Mouse (Mus musculus): ENCODE measurements at regions not wholly inside any gene's neighbourhood (a gene's known extent, or its start where the extent isn't known, plus 50 kb on each side); places are given as distances from the start of the nearest gene placed in this dataset.

GRCm38 (mm10) chr15:61098519-61098918 lies 175.7 kb upstream of the A1bg start:
- Histone ChIP-seq H3K4me2 (ENCODE audit: low read length) (no peak overlapping the region), H3K9ac (ENCODE audit: low read length) (no peak overlapping the region), H3K4me1 (ENCODE audit: control insufficient read depth, insufficient read depth, low read length) (peaks cover 3% of the 10 kb centered on the region; the same call in 1 of the 2 replicates), H3K36me3 (ENCODE audit: control insufficient read depth, insufficient read depth, low read length) (no peaks in the 10 kb centered on the region), H3K9me3 (replicated peaks; ENCODE audit: control insufficient read depth, low read length) (no peaks in the 10 kb centered on the region), H3K4me3 (ENCODE audit: low read depth, low read length) (no peak overlapping the region), H3K27ac (ENCODE audit: low read depth, low read length) (no peak overlapping the region), H3K27me3 (replicated peaks; ENCODE audit: control insufficient read depth, insufficient read depth, low read length) (no peaks in the 10 kb centered on the region)
- DNase-seq (ENCODE audit: low spot score) (no peak), ATAC-seq (no peak)

- ATAC-seq: peak; percentile 70
- no peaks in the 10 kb centered on the region for H3K36me3 ChIP-seq (ENCODE audit: control insufficient read depth, insufficient read depth, low read length)
- no peaks in the 10 kb centered on the region for H3K4me1 ChIP-seq (ENCODE audit: control insufficient read depth, insufficient read depth, low read length)
- no peak overlapping the region for H3K27ac ChIP-seq (ENCODE audit: low read depth, low read length)
- DNase-seq (ENCODE audit: low spot score): peak; percentile 88
- H3K9ac ChIP-seq (ENCODE audit: low read length): no peak overlapping the region
- H3K9me3 ChIP-seq (replicated peaks; ENCODE audit: control insufficient read depth, low read length): no peaks in the 10 kb centered on the region
- no peak overlapping the region for H3K4me3 ChIP-seq (ENCODE audit: low read depth, low read length)
- no peak overlapping the region for H3K4me2 ChIP-seq (ENCODE audit: low read length)
- H3K27me3 ChIP-seq (replicated peaks; ENCODE audit: control insufficient read depth, insufficient read depth, low read length): no peaks in the 10 kb centered on the region
- WGBS: 58% methylated on average over 3 of the region's 3 CpGs
Observed at GRCm38 (mm10) chr15:61096021-61096781, 173.4 kb upstream of the A1bg start.

GRCm38 (mm10) chr15:61055017-61055609 lies 132.3 kb upstream of the A1bg start:
- no peaks in the 10 kb centered on the region for H3K9me3 ChIP-seq (replicated peaks; ENCODE audit: control insufficient read depth, low read length)
- no peaks in the 10 kb centered on the region for H3K4me1 ChIP-seq (ENCODE audit: control insufficient read depth, insufficient read depth, low read length)
- no peaks in the 10 kb centered on the region for H3K36me3 ChIP-seq (ENCODE audit: control insufficient read depth, insufficient read depth, low read length)
- ATAC-seq (peak; percentile 66), DNase-seq (ENCODE audit: low spot score) (peak; percentile 60)
- H3K4me2 ChIP-seq (ENCODE audit: low read length): no peak overlapping the region
- H3K27me3 ChIP-seq (replicated peaks; ENCODE audit: control insufficient read depth, insufficient read depth, low read length): no peaks in the 10 kb centered on the region
- WGBS: 24% methylated on average over 7 of the region's 7 CpGs
- H3K27ac ChIP-seq (ENCODE audit: low read depth, low read length): no peak overlapping the region
- no peak overlapping the region for H3K4me3 ChIP-seq (ENCODE audit: low read depth, low read length)
- no peak overlapping the region for H3K9ac ChIP-seq (ENCODE audit: low read length)

- H3K4me3 ChIP-seq (ENCODE audit: low read depth, low read length): no peak overlapping the region
Observed at GRCm38 (mm10) chr15:61051363-61051762, 128.6 kb upstream of the A1bg start.

GRCm38 (mm10) chr15:61009509-61009908 lies 86.7 kb upstream of the A1bg start:
- no peak overlapping the region for H3K4me3 ChIP-seq (ENCODE audit: low read depth, low read length)
- no peaks in the 10 kb centered on the region for H3K36me3 ChIP-seq (ENCODE audit: control insufficient read depth, insufficient read depth, low read length)
- H3K4me1 ChIP-seq (ENCODE audit: control insufficient read depth, insufficient read depth, low read length): no peaks in the 10 kb centered on the region
- DNase-seq (ENCODE audit: low spot score) (no peak), ATAC-seq (no peak)
- H3K4me2 ChIP-seq (ENCODE audit: low read length): no peak overlapping the region
- no peaks in the 10 kb centered on the region for H3K9me3 ChIP-seq (replicated peaks; ENCODE audit: control insufficient read depth, low read length)
- H3K27me3 ChIP-seq (replicated peaks; ENCODE audit: control insufficient read depth, insufficient read depth, low read length): no peaks in the 10 kb centered on the region
- 53% methylated on average over 3 of the region's 3 CpGs for WGBS
- no peak overlapping the region for H3K9ac ChIP-seq (ENCODE audit: low read length)
- H3K27ac ChIP-seq (ENCODE audit: low read depth, low read length): no peak overlapping the region

More at GRCm38 (mm10) chr15:61051363-61051762, 128.6 kb upstream of the A1bg start:
- no peaks in the 10 kb centered on the region for H3K27me3 ChIP-seq (replicated peaks; ENCODE audit: control insufficient read depth, insufficient read depth, low read length)
- H3K4me1 ChIP-seq (ENCODE audit: control insufficient read depth, insufficient read depth, low read length): no peaks in the 10 kb centered on the region
- ATAC-seq (no peak), DNase-seq (ENCODE audit: low spot score) (no peak)
- no peak overlapping the region for H3K9ac ChIP-seq (ENCODE audit: low read length)
- WGBS: 71% methylated on average over 4 of the region's 4 CpGs
- H3K4me2 ChIP-seq (ENCODE audit: low read length): no peak overlapping the region
- no peaks in the 10 kb centered on the region for H3K9me3 ChIP-seq (replicated peaks; ENCODE audit: control insufficient read depth, low read length)
- no peaks in the 10 kb centered on the region for H3K36me3 ChIP-seq (ENCODE audit: control insufficient read depth, insufficient read depth, low read length)
- H3K27ac ChIP-seq (ENCODE audit: low read depth, low read length): no peak overlapping the region

- DNase-seq (ENCODE audit: low spot score): no peak
- Histone ChIP-seq H3K27me3 (replicated peaks; ENCODE audit: control insufficient read depth, insufficient read depth, low read length) (no peaks in the 10 kb centered on the region), H3K27ac (ENCODE audit: low read depth, low read length) (no peak overlapping the region), H3K4me3 (ENCODE audit: low read depth, low read length) (no peak overlapping the region), H3K4me2 (ENCODE audit: low read length) (no peak overlapping the region), H3K36me3 (ENCODE audit: control insufficient read depth, insufficient read depth, low read length) (no peaks in the 10 kb centered on the region), H3K9me3 (replicated peaks; ENCODE audit: control insufficient read depth, low read length) (no peaks in the 10 kb centered on the region), H3K9ac (ENCODE audit: low read length) (no peak overlapping the region), H3K4me1 (ENCODE audit: control insufficient read depth, insufficient read depth, low read length) (no peaks in the 10 kb centered on the region)
- WGBS: 86% methylated on average over 3 of the region's 3 CpGs
- no peak for ATAC-seq
Observed at GRCm38 (mm10) chr15:61007461-61008059, 84.7 kb upstream of the A1bg start.

- Histone ChIP-seq H3K27me3 (replicated peaks; ENCODE audit: control insufficient read depth, insufficient read depth, low read length) (no peaks in the 10 kb centered on the region), H3K4me2 (ENCODE audit: low read length) (no peak overlapping the region), H3K9me3 (replicated peaks; ENCODE audit: control insufficient read depth, low read length) (no peaks in the 10 kb centered on the region), H3K4me1 (ENCODE audit: control insufficient read depth, insufficient read depth, low read length) (no peaks in the 10 kb centered on the region), H3K27ac (ENCODE audit: low read depth, low read length) (no peak overlapping the region), H3K36me3 (ENCODE audit: control insufficient read depth, insufficient read depth, low read length) (no peaks in the 10 kb centered on the region), H3K9ac (ENCODE audit: low read length) (no peak overlapping the region), H3K4me3 (ENCODE audit: low read depth, low read length) (no peak overlapping the region)
- DNase-seq (ENCODE audit: low spot score) (no peak), ATAC-seq (no peak)
- WGBS: 81% methylated on average over 4 of the region's 4 CpGs
Observed at GRCm38 (mm10) chr15:61006608-61007007, 83.8 kb upstream of the A1bg start.

GRCm38 (mm10) chr15:60993971-60994690 lies 71.3 kb upstream of the A1bg start:
- Histone ChIP-seq H3K27ac (ENCODE audit: low read depth, low read length) (no peak overlapping the region), H3K4me3 (ENCODE audit: low read depth, low read length) (no peak overlapping the region), H3K4me2 (ENCODE audit: low read length) (no peak overlapping the region), H3K9ac (ENCODE audit: low read length) (no peak overlapping the region), H3K36me3 (ENCODE audit: control insufficient read depth, insufficient read depth, low read length) (no peaks in the 10 kb centered on the region), H3K27me3 (replicated peaks; ENCODE audit: control insufficient read depth, insufficient read depth, low read length) (no peaks in the 10 kb centered on the region), H3K4me1 (ENCODE audit: control insufficient read depth, insufficient read depth, low read length) (no peaks in the 10 kb centered on the region), H3K9me3 (replicated peaks; ENCODE audit: control insufficient read depth, low read length) (no peaks in the 10 kb centered on the region)
- DNase-seq (ENCODE audit: low spot score) (no peak), ATAC-seq (no peak)
- 90% methylated on average over 4 of the region's 4 CpGs for WGBS

All from forebrain, embryonic 14.5 days (tissue).